Comparison of ENCODE assay signal across 13 mouse cellular contexts in the genomic region with DNA sequence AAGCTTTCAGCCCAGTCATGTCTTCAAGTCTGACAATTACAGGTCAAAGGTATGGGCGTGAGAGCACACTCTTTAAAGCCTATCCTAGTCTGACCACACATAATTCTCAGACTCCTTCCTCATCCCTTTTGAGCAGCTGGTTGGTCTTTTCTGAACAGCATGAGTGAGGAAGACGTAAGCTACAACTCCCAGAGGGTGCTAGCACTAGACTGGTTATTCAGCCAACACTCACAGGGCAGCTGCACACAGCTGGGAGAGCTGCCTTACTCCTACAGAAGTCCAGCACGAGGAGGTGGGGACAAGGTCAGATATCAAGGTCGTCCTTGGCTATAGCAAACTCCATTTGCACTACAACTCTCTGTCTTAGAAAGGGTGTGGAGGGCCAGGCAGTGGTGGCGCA. TPM values are rescaled to one million over a fixed set of nuclear protein-coding genes. Genes with fewer than 3 reads are reported as not detected.
DNase-seq lines count a peak whose midpoint lies in the region; ATAC-seq lines count a peak whose summit lies in the region.
"Had no signal": no experiment of that assay in that cellular context is flagged by ENCODE, and none has a peak within 500 bp of the region (broad histone marks: within the 10 kb centered on the region; RNA-seq: fewer than 3 reads in every experiment).

No protein-coding gene starts in this region.

- no peak overlapping the region for H3K9ac ChIP-seq in heart, embryonic 12.5 days
- H3K9ac ChIP-seq: forebrain, embryonic 12.5 days had no signal

- ATAC-seq in heart, embryonic 12.5 days (ENCODE audit: insufficient number of reproducible peaks, low FRiP score), result no peak
- ATAC-seq in megakaryocyte progenitor cell, adult 5-6 weeks (replicated peaks; ENCODE audit: poor library complexity), result no peak
- ATAC-seq in erythroblast, adult 5-6 weeks (replicated peaks; ENCODE audit: low FRiP score, poor library complexity, severe bottlenecking), result no peak

- no peak overlapping the region for H3K4me3 ChIP-seq in heart, embryonic 12.5 days
- H3K4me3 ChIP-seq: forebrain, embryonic 12.5 days had no signal

- peak; percentile 98 for DNase-seq in heart, adult 11 months
- DNase-seq in ZHBTc4 (ENCODE audit: low read depth, low spot score), result peak; percentile 76
- peak; percentile 81 to 84 for DNase-seq in heart, postnatal 10 days
- DNase-seq in lung, postnatal 4 days, result peak; percentile 40 to 74
- no peak for DNase-seq in thymus, postnatal 10 days (ENCODE audit: low spot score in 2 of 2)
- DNase-seq: B cell, adult 2 months; cerebellum, adult 8-10 months; liver; right cerebral cortex, adult 18-20 months had no signal

- H3K4me2 ChIP-seq in heart, embryonic 12.5 days, result no peak overlapping the region
- H3K4me2 ChIP-seq: forebrain, embryonic 12.5 days had no signal

- peaks cover 5% of the 10 kb centered on the region for H3K4me1 ChIP-seq in heart, embryonic 12.5 days (replicated peaks)

- H3K9me3 ChIP-seq in heart, embryonic 12.5 days (replicated peaks), result no peaks in the 10 kb centered on the region
- H3K9me3 ChIP-seq: forebrain, embryonic 12.5 days had no signal

- WGBS in heart, embryonic 12.5 days, result 70% methylated on average over 5 of the region's 5 CpGs

- no peak overlapping the region for H3K27ac ChIP-seq in heart, embryonic 12.5 days (ENCODE audit: poor library complexity, severe bottlenecking)
- H3K27ac ChIP-seq: forebrain, embryonic 12.5 days had no signal

- H3K36me3 ChIP-seq in heart, embryonic 12.5 days, result peaks cover 46% of the 10 kb centered on the region

- intact Hi-C loops in heart, postnatal 10 days (cut with DNase I), result no loop called here

- H3K27me3 ChIP-seq in heart, embryonic 12.5 days (replicated peaks), result no peaks in the 10 kb centered on the region
- H3K27me3 ChIP-seq: forebrain, embryonic 12.5 days had no signal

RNA-seq across cellular contexts. Expression of a gene that starts 7.4 kb away (rescaled TPM):
- 13.6 and 14.0 TPM in 2 replicates for polyA plus RNA-seq in heart, embryonic 12.5 days (2016; fragmentation: Nextera tagmentation; extraction: Ambion mirVana)
- 10 to 100 TPM; 23.1 to 25.2 TPM for total RNA-seq in heart, postnatal 10 days (2021)
- 8.6 and 13.0 TPM in 2 replicates for total RNA-seq in megakaryocyte progenitor cell, adult 5-6 weeks (2015)
- 1.5 and 4.0 TPM in 2 replicates for total RNA-seq in megakaryocyte progenitor cell, adult 5-6 weeks (2017)
- 3.8 and 4.2 TPM in 2 replicates for total RNA-seq in erythroblast, adult 5-6 weeks (2015; ENCODE audit: low replicate concordance)
- total RNA-seq in erythroblast, adult 5-6 weeks (2017; ENCODE audit: low replicate concordance), result 0.60 and 1.1 TPM in 2 replicates

RNA-seq across cellular contexts. Expression of a gene that starts 18.9 kb away (rescaled TPM):
- 0.26 and 0.65 TPM in 2 replicates for polyA plus RNA-seq in heart, embryonic 12.5 days (2016; fragmentation: Nextera tagmentation; extraction: Ambion mirVana)
- total RNA-seq in heart, postnatal 10 days (2021), result 1 to 10 TPM in 1 of 2 experiments, under 1 TPM in 1; 0.92 to 1.8 TPM
- 1,024 and 1,594 TPM in 2 replicates for total RNA-seq in megakaryocyte progenitor cell, adult 5-6 weeks (2015)
- 354 and 557 TPM in 2 replicates for total RNA-seq in megakaryocyte progenitor cell, adult 5-6 weeks (2017)
- total RNA-seq in erythroblast, adult 5-6 weeks (2015; ENCODE audit: low replicate concordance), result 6,400 and 7,048 TPM in 2 replicates
- 1,550 and 2,626 TPM in 2 replicates for total RNA-seq in erythroblast, adult 5-6 weeks (2017; ENCODE audit: low replicate concordance)

Comparison
In these comparisons a context has a peak if more than half of its experiments do, and no peak if none do; other contexts are left out.
1. DNase-seq: peak in heart, adult 11 months (single experiment), ZHBTc4 (single experiment), heart, postnatal 10 days (2 of 2) and lung, postnatal 4 days (2 of 2); none in thymus, postnatal 10 days (0 of 2).
2. RNA of a gene that starts 18.9 kb away (total RNA-seq): 1,550 to 7,048 TPM in erythroblast, adult 5-6 weeks and 354 to 1,594 TPM in megakaryocyte progenitor cell, adult 5-6 weeks; 0.92 to 1.8 TPM in heart, postnatal 10 days; every median in the first group is over 100 times any median in the second.